Mouse (Mus musculus) erythroblast, embryonic 14.5 days (primary cell): Measurements from ENCODE around the gene Eif4g1. TPM values are rescaled to one million over a fixed set of nuclear protein-coding genes. Genes with fewer than 3 reads are reported as not detected.

Experiments used
- H3K27me3 ChIP-seq: 2 replicates; pipeline ENCODE4 v1.6.1; 2012; ENCODE audit warnings: inconsistent platforms; ENCODE audit not compliant: control insufficient read depth
- H3K36me3 ChIP-seq: 2 replicates; pipeline ENCODE4 v1.6.1; 2012; ENCODE audit warnings: mild to moderate bottlenecking, inconsistent platforms; ENCODE audit not compliant: control insufficient read depth
- H3K4me1 ChIP-seq: 2 replicates; pipeline ENCODE4 v1.6.1; 2012; ENCODE audit warnings: inconsistent platforms; ENCODE audit not compliant: control insufficient read depth
- H3K4me3 ChIP-seq: replicated peaks from 2 replicates; pipeline ENCODE3; 2012; ENCODE audit warnings: moderate library complexity, mild to moderate bottlenecking, inconsistent platforms
- H3K9me3 ChIP-seq: 2 replicates; pipeline ENCODE4 v1.6.1; 2012; ENCODE audit warnings: low read length, inconsistent platforms, mixed read lengths; ENCODE audit not compliant: control insufficient read depth
- GATA1 ChIP-seq: IDR thresholded peaks from 2 replicates; pipeline ENCODE4 v1.6.1; 2012; ENCODE audit warnings: low read length, inconsistent platforms, mixed read lengths
- TAL1 ChIP-seq: IDR thresholded peaks from 3 replicates; pipeline ENCODE4 v1.6.1; 2012; ENCODE audit warnings: low read length, inconsistent platforms, mixed read lengths
- polyA plus RNA-seq: library from polyadenylated mRNA; stranded (reverse); fragments of >175 nt; gene quantifications from 2 replicates; pipeline ENCODE4 v1.2.3, GENCODE M21; 2012

The Eif4g1 gene
- polyA plus RNA-seq, 1 experiment = 54.8 TPM

DNA sequence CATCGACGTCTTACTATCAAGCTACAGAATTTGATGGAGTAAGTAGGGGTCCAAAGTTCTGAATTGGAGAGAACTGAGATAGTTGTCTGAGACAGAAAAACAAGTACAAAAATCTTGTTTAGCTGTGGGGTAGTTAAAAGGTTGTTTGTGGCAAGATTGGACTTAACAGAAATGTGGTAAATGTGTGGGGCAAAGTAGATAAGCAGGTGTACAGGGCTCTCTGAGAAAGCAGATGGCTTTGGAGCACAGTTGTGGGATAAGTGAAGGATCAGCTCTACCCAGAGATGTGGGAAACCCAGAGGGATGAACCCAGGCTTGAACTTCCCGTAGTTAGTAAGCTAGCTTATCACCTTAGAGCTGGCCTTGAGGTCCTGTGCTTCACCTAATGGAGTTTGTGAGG lies 22.7 kb downstream of the Eif4g1 start:
- Histone ChIP-seq H3K9me3 (no peaks in the 10 kb centered on the region; the same call in 1 of the 2 replicates), H3K36me3 (peaks cover 72% of the 10 kb centered on the region)

DNA sequence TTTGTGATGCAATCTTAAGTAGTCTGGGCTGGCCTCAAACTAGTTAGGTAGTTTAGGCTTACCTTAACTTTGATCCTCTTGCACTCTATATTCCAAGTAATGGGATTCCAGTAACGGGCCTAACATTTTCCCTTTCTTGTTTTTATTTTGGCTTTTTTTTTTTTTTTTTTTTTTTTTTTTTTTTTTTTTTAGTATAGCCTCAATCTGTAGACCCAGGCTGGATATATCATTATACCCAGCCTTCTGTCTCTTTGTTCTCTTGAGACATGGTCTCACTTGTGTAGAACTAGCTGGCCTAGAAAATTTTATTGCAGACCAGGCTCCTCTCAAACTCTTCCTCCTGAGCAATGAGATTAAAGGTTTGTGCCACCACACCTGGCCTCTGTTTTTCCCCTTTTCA lies 23.5 kb downstream of the Eif4g1 start:
- TF ChIP-seq GATA1 (no peak), TAL1 (no peak)
- Histone ChIP-seq H3K4me1 (peaks cover 58% of the 10 kb centered on the region), H3K4me3 (no peak overlapping the region), H3K36me3 (peaks cover 64% of the 10 kb centered on the region), H3K9me3 (no peaks in the 10 kb centered on the region; the same call in 1 of the 2 replicates), H3K27me3 (peaks cover 37% of the 10 kb centered on the region)

More for the DNA sequence above, 22.7 kb downstream of the Eif4g1 start:
- peaks cover 54% of the 10 kb centered on the region for H3K4me1 ChIP-seq
- TF ChIP-seq TAL1 (no peak), GATA1 (no peak)
- H3K27me3 ChIP-seq = peaks cover 28% of the 10 kb centered on the region
- no peak overlapping the region for H3K4me3 ChIP-seq

GRCm38 (mm10) chr16:20692241-20692965 lies 24.3 kb downstream of the Eif4g1 start:
- H3K27me3 ChIP-seq = peaks cover 44% of the 10 kb centered on the region
- TF ChIP-seq GATA1 (no peak), TAL1 (no peak)
- H3K4me1 ChIP-seq = peaks cover 57% of the 10 kb centered on the region
- no peaks in the 10 kb centered on the region; the same call in 1 of the 2 replicates for H3K9me3 ChIP-seq
- H3K4me3 ChIP-seq = no peak overlapping the region
- H3K36me3 ChIP-seq = peaks cover 56% of the 10 kb centered on the region

- Histone ChIP-seq H3K9me3 (no peaks in the 10 kb centered on the region; the same call in 1 of the 2 replicates), H3K36me3 (peaks cover 48% of the 10 kb centered on the region), H3K4me1 (peaks cover 57% of the 10 kb centered on the region)
Observed at GRCm38 (mm10) chr16:20693111-20693701, 25.1 kb downstream of the Eif4g1 start, which contains the start of gene Fam131a. Fam131a (plus strand) TSS chr16:20693241.

DNA sequence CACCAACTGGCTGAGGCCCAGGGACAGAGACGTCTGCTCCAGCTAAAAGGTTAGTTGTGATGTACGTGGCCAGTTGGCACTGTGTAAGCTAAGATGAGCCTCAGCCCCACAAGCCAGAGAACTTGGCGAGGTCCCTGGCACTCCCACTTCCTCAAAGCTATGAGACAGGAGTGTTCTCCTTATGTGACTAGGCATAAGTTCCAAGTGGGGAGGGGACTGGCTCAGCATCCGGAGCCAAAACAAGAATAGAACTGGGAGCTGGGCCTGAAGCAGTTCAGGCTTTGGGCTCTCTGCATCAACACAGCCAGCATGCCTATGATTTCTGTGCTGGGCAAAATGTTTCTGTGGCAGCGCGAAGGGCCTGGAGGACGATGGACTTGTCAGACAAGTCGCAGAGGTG lies 26.7 kb downstream of the Eif4g1 start:
- H3K4me3 ChIP-seq = no peak overlapping the region
- H3K4me1 ChIP-seq = peaks cover 44% of the 10 kb centered on the region
- TF ChIP-seq TAL1 (no peak), GATA1 (no peak)
- peaks cover 32% of the 10 kb centered on the region for H3K36me3 ChIP-seq
- H3K27me3 ChIP-seq = peaks cover 63% of the 10 kb centered on the region
- H3K9me3 ChIP-seq = no peaks in the 10 kb centered on the region; the same call in 1 of the 2 replicates

More at GRCm38 (mm10) chr16:20693111-20693701, 25.1 kb downstream of the Eif4g1 start, which contains the start of gene Fam131a:
- no peak for TF ChIP-seq TAL1
- no peak for TF ChIP-seq GATA1
- Histone ChIP-seq H3K27me3 (peaks cover 52% of the 10 kb centered on the region), H3K4me3 (peak within 1 kb of the TSS; percentile 69)

DNA sequence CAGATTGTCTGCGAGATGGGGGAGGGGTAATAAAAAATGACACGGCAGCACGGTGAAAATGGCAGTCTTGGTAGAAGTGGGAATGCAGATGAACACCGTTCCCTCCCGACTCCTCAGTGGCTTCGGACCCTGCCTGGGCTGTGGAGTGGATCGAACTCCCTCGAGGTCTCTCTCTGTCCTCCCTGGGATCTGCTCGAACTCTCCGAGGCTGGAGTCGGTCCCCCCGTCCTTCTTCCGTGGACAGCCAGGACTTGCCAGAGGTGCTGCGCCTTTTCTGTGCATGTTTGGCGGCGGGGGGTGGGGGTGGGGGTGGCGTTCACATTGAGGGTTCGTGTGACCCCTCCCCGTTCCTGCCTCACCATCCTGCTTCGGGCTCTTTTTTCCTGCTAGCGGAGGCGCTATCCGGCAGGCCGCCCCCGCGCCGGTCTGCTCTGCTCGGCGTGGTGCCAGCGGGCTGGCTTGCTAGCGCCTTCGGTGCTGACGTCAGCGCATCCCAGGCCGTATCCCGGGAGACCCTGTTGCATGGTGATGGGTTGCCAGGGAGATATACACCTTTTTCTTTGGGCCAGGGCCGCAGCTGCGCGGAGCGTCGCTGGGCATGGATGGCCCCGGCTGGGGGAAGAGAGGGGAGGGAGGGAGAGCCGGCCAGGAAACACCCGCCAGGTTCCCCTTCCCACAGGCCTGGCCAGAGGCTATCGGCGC lies 27.7 kb downstream of the Eif4g1 start:
- TF ChIP-seq GATA1 = no peak
- TF ChIP-seq TAL1 = no peak
- Histone ChIP-seq H3K4me3 (peak overlapping the region; percentile 2), H3K4me1 (peaks cover 41% of the 10 kb centered on the region), H3K27me3 (peaks cover 63% of the 10 kb centered on the region), H3K9me3 (no peaks in the 10 kb centered on the region; the same call in 1 of the 2 replicates), H3K36me3 (peaks cover 22% of the 10 kb centered on the region)

- Histone ChIP-seq H3K4me1 (peaks cover 46% of the 10 kb centered on the region), H3K9me3 (no peaks in the 10 kb centered on the region; the same call in 1 of the 2 replicates), H3K27me3 (peaks cover 50% of the 10 kb centered on the region), H3K36me3 (peaks cover 11% of the 10 kb centered on the region), H3K4me3 (no peak overlapping the region)
- no peak for TF ChIP-seq GATA1
Observed at GRCm38 (mm10) chr16:20699266-20699665, 31.2 kb downstream of the Eif4g1 start.

DNA sequence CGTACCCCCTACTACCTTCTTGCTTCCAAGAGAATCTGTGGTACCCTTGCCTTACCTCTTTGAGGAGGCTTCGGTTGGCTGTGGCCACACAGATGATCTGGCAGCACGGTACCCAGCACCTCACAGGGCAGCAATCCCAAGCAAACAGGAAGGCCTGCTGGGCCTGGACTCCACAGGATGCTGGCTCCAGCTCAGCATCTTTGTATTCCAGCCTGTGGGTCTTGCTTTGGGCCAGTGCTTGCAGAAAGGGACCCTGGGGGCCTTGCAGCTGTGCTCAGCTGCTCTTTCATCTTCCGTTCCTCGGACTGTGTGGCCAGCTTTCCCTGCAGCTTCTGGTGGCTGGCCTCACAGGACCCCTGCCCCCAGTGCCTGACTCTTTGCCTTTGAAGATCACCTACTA lies 31.9 kb downstream of the Eif4g1 start:
- TF ChIP-seq GATA1 (no peak), TAL1 (no peak)
- H3K4me1 ChIP-seq = peaks cover 52% of the 10 kb centered on the region
- H3K27me3 ChIP-seq = peaks cover 42% of the 10 kb centered on the region
- H3K9me3 ChIP-seq = no peaks in the 10 kb centered on the region; the same call in 1 of the 2 replicates
- peaks cover 18% of the 10 kb centered on the region for H3K36me3 ChIP-seq
- H3K4me3 ChIP-seq = no peak overlapping the region

GRCm38 (mm10) chr16:20701316-20701715 lies 33.2 kb downstream of the Eif4g1 start:
- Histone ChIP-seq H3K4me1 (peaks cover 55% of the 10 kb centered on the region), H3K27me3 (peaks cover 30% of the 10 kb centered on the region), H3K4me3 (no peak overlapping the region), H3K9me3 (no peaks in the 10 kb centered on the region), H3K36me3 (peaks cover 31% of the 10 kb centered on the region)
- TF ChIP-seq GATA1 (no peak), TAL1 (no peak)
